Mouse (Mus musculus): Measurements from ENCODE around the gene Qdpr.

Gene Qdpr

GRCm38 (mm10) chr5:45449831-45450716 lies at the start of gene Qdpr:
Gene Qdpr, minus strand, starts transcription at chr5:45450236.
- peak; percentile 97 for DNase-seq

- no peak for DNase-seq
Measured at GRCm38 (mm10) chr5:45497564-45497963, 47.5 kb upstream of the Qdpr start.

DNA sequence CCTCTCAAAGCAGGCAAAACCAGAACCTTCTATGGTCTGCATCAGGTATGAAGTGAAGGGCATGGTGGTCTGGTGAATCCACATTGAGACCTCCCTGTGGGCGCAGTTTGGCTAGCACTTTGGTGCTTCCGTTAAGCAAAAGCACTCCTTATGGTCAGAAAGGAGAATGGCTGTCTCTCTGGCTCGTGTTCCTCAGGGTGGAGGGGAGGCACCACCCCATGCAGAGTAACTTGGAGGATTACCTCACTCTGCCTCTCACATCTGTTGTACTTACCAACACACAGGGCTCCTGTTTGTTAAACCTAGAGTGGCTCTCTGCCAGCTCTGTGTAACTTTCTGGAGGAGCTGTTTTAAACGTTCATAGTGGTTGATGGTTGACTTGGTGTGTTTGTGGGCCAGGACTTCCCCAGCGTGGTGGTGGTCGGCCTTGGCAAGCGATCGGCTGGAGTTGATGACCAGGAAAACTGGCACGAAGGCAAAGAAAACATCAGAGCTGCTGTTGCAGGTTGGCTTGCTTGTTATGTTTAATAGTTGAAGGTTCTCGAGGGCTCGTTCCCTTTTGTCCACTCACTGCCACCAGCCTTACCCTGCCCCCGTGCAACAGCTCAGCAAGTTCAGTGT lies 47.0 kb upstream of the Qdpr start:
- DNase-seq = no peak

- DNase-seq = no peak
Measured at GRCm38 (mm10) chr5:45496479-45496878, 46.4 kb upstream of the Qdpr start.

- no peak for DNase-seq
Measured at GRCm38 (mm10) chr5:45496042-45496441, 46.0 kb upstream of the Qdpr start.

DNA sequence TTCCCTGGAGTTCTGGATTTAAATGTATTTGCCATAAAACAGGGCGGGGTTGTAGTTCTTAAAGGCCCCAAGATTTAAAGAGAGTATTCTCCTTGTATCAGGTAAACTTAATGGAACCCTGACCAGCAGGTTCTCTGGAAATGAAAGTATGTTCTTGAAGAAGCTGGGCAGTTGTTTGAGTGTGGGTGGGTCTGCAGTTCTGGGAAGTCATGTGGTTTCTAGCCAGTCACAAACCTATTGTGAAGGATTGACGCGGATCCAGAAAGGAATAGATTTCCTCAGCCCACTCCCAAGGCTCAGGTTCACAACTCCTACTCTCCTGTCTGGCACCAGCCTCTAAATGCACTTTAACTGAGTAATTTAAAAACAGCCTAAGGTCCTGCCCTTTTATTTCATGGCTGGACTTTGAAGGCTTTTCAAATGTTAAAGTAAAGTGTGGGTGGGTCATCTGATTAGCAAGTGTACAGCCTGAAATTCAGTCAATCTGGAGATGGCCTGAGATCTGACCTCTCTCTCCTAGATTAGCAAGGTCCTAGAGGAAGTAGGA lies 45.5 kb upstream of the Qdpr start:
- no peak for DNase-seq

GRCm38 (mm10) chr5:45494093-45494755 lies 44.2 kb upstream of the Qdpr start:
- no peak for DNase-seq

- peak; percentile 99 for DNase-seq
Measured at GRCm38 (mm10) chr5:45493191-45494092, 43.4 kb upstream of the Qdpr start, which contains the start of gene Lap3. Gene Lap3, plus strand, starts transcription at chr5:45493374.

- no peak for DNase-seq
Measured at GRCm38 (mm10) chr5:45491776-45492175, 41.7 kb upstream of the Qdpr start.

DNA sequence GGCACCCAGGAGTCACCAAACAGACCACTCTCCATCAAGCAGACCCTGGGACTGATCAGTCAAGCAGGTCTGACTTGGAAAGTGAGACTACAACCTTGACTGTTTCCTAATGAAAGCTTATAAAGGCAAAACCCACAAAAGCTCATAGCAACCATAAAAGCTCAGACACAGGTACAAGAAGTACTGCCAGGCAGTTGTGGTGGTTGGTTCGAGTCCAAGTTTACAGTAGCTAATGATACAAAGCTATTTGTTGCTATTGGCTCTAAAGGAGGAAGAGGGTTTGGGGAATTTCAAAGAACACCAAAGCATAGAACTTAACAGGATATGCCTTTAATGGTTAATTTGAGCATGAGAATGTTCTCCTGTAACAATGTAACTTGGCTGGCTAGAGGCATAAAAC lies 33.6 kb upstream of the Qdpr start:
- DNase-seq = no peak

DNA sequence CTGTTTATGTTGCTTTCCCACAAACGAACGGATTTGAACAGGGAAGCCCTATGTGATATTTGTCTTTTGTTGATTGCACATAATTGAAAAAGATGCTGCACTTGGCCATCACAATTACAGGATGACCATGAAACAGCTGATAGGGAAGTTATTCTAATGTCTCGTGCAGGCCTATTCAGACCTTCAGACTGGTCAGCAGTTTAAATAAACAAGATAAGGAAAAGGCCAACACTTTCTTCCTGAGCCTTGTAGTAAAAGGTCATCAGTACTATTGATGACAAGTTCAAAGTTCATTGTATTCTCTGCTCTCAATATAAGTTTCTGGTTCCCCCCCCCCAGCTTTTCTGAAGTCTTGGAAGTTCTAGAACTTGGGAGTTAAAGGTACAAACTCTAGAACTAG lies 32.6 kb upstream of the Qdpr start:
- no peak for DNase-seq

DNA sequence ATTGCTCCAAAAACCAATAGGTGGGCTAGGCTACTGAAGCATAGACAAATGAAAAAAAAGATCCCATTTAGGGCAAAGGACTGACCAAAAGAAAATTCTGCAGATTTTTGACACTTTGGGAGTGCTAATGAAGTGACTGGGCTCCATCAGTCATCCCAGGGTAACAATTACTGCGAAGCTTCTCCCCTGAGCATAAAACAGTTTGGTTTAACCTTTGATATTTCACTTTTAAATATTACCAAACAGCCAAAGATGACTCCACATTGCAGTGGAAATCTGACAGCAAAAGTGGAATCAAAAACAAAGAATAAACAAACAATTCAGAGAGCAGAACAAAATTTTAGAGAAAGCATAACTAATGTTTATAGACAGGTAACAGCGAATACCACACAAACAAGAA lies 31.1 kb upstream of the Qdpr start:
- DNase-seq = no peak

DNA sequence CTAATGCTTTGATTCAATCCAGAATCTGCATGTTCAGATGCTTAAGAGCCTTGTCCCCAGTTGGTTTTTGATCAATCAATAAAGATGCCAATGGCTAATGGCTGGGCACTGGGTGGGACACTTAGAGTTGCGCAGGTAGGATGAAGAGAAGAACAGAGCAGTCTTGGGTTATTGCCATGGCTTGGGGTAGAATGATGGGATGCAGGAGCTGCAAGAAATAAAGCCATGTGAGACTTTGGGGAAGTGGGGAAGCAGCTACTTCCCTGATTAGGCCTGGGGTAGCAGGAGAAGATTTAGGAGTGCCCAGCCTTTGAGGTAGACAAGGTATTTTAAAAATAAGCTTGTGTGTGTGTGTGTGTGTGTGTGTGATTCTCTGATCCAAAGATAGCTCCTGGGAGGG lies 30.0 kb upstream of the Qdpr start:
- DNase-seq = no peak

- DNase-seq = no peak
Measured at GRCm38 (mm10) chr5:45477601-45478000, 27.6 kb upstream of the Qdpr start.

DNA sequence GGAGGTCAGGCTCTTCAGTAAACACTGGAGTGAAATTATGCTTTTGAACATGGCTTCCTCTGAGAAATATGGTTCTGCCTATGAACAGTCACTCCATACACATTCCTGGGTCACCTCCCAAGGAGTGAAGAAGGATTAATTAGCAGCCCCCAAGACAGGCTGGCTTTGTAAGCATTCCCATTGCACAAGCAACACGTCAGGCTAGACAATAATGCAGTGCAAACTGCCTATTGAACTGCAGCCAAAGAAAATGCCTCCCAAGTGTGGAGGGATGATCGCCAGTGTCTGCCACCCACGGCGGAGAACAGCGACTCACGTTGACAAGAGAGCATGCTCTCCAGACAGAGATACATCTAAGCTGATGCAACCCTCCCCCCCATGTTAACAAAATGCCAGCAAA lies 26.3 kb upstream of the Qdpr start:
- no peak for DNase-seq

- DNase-seq = no peak
Measured at GRCm38 (mm10) chr5:45475771-45476170, 25.7 kb upstream of the Qdpr start.

- DNase-seq = no peak
Measured at GRCm38 (mm10) chr5:45474758-45475157, 24.7 kb upstream of the Qdpr start.

DNA sequence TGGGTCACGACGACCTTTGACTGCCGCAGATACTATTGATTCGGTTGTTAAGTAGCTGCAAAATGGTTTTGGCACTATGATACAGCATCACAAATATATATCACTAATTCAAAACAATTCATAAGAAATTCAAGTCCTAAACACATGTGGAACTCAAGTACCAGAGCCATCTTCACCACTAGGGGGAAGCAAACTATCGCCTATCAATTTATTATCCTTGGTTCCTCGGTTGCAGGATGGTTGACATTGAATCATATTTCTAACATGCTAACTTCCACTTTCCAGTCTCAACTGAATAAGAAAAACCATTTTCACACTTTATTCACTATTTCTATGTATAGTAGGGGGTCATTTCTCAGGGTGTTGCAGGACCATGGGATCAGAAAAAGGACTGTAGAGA lies 24.2 kb upstream of the Qdpr start:
- DNase-seq = peak; percentile 57

DNA sequence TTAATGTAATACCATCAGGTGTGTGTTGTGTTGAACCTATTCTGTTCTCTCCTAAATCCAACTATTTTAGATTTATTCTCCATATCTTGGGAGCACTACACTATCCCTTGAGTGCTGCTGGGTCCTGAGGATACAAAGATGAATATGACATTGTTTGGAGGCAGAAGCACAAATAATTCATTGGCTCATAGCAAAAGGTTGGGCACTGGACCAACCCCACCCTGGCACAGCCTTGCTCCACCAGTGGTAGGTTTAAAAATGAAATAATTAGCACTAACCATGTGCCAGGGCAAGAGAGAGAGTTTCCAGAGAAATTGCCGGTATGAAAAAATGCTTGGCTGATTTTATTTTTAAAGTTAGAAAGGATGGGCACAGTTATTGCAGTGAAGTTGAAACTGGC lies 23.5 kb upstream of the Qdpr start:
- no peak for DNase-seq

DNA sequence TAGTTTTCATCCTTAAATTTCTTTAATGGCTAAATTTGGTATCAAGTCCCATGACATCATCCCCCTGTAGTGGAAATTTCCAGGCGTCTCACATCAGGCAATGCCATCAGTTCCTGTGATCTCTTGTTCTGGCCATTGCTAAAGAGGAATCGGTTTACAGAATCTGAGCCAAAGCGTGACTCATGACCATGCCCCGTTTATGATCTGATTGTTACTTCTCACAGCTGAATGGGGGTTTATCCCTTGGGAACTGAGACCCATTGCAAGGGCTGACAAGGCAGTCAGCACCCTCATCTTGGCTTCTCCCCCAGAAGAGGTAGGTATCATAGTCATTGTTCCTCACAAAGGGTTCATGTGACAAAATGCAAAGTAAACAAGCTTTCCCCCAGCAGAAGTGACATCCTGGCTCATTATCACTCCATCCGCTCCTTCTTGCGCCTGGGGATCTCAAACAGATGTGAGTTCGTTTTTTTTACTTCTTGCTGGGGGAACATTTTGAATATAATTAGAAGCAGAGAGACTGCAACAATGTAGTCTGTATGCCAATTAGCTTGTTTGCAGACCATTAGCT lies 22.9 kb upstream of the Qdpr start:
- DNase-seq = no peak

GRCm38 (mm10) chr5:45454456-45454855 lies 4.4 kb upstream of the Qdpr start:
- no peak for DNase-seq

DNA sequence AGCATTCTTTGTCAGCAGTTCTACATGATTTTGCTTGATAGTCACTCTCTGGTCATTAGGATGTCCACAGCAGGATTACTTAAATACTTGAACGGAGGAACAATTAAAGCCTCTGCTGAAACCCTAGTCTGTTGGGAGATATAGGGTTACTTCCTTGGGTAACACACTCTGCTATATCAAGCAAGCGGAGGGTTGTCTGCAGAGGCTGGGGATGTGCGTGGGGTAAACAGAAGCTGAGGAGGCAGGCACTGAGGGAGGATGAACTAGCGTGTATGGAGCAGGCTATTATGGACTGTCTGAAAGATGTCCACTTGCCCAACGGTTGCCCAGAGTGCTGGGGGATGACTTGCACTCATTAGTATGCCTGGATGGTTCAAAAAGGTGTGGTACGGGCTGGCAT lies 3.4 kb upstream of the Qdpr start, which contains the start of gene Clrn2:
Gene Clrn2 (plus strand): TSS at position 301 of the 400 bp plus-strand sequence.
- DNase-seq = no peak
